Mouse (Mus musculus) spleen, adult 2 months (tissue): ENCODE results near the gene Asic2.

ENCODE experiments used
- CTCF ChIP-seq: fragments of 200-500 bp; IDR thresholded peaks from 2 replicates; pipeline ENCODE4 v1.5.1; 2011; ENCODE audit warnings: mild to moderate bottlenecking, inconsistent platforms; ENCODE audit not compliant: insufficient read depth, insufficient read length, insufficient replicate concordance; ENCODE audit errors: extremely low read depth
- POLR2A ChIP-seq: fragments of 200-500 bp; IDR thresholded peaks from 2 replicates; pipeline ENCODE4 v1.6.1; 2011; ENCODE audit warnings: low read depth, low read length, inconsistent platforms

DNA sequence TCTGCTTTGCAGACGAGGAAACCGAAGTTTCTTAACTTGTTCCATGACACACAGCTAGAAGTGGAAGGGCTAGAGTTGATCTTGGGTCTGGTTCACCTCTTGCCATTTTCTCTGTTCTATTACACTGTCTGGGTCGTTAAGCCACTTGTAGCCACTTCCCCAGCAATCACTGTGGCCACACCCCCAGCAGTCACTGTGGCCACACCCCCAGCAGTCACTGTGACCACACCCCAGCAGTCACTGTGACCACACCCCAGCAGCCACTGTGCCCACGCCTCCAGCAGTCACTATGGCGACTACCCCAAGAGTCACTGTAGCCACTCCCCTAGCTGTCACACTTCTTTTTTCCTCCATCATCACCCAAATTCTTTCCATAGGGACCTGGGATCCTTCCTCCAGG is 1000.7 kb downstream of the Asic2 start:
- TF ChIP-seq CTCF (no peak), POLR2A (no peak)
